Mouse (Mus musculus) adrenal gland, postnatal 4 days (tissue): ENCODE results near the gene Wdr83os. TPM values are rescaled to one million over a fixed set of nuclear protein-coding genes. Genes with fewer than 3 reads are reported as not detected.
A peak's percentile ranks its signal among the peaks of the same experiment; 100 is the strongest.
"Not testable (repeated sequence)": the region's sequence is repeated elsewhere in the genome, so short reads cannot be mapped to it uniquely, and the experiment has no call there.

Experiments
- DNase-seq, 2 experiments: peaks; one replicate each; pipeline ENCODE4 v3.0.0; 2021 to 2022; ENCODE audit warnings: low spot score in 2 of 2, mixed read lengths in 2 of 2
- microRNA-seq: library from miRNA; unstranded; fragments of <30 nt; microRNA quantifications from one replicate; pipeline ENCODE4 v1.2.0, GENCODE M21; 2021
- total RNA-seq, 2 experiments: library from RNA; stranded (reverse); gene quantifications; 2 replicates each; pipeline ENCODE4 v1.2.3; 2021

Gene Wdr83os
- total RNA-seq, 2 experiments from 2014 or later: 77.8 to 80.6 TPM

- DNase-seq: no peak
These were observed 32.7 kb downstream of the Wdr83os start for GRCm38 (mm10) chr8:85113241-85113640.

GRCm38 (mm10) chr8:85115501-85115900 lies 35.0 kb downstream of the Wdr83os start:
- DNase-seq: no peak

- no peak for DNase-seq
These were observed 36.4 kb downstream of the Wdr83os start for GRCm38 (mm10) chr8:85116984-85117383.

GRCm38 (mm10) chr8:85119052-85119981 lies 38.8 kb downstream of the Wdr83os start:
- peak; percentile 31 to 65 for DNase-seq

- not testable (repeated sequence) for DNase-seq
These were observed 39.7 kb downstream of the Wdr83os start for GRCm38 (mm10) chr8:85120251-85120650.

- no peak for DNase-seq
These were observed 42.5 kb downstream of the Wdr83os start, which contains the start of gene Zfp791 for GRCm38 (mm10) chr8:85122995-85123394. Zfp791 (minus strand) TSS chr8:85123095.

GRCm38 (mm10) chr8:85123691-85124090 lies 43.2 kb downstream of the Wdr83os start:
- DNase-seq: no peak

Small RNA genes within 50 kb of the gene (microRNA-seq; reads per million reads assigned to microRNA genes)
- 0.79 reads per million for gene Gm23388
- gene Mir7070: 2.6 reads per million, percentile 2 among the genes with 10 or more reads in this experiment

Other genes starting within 250 kb of the Wdr83os start
- 10 to 100 TPM; 46.9 to 48.0 TPM for gene Gadd45gip1, start 249.2 kb upstream of the Wdr83os start, total RNA-seq
- 10 to 100 TPM; 86.4 to 93.8 TPM for gene Rad23a, start 240.1 kb upstream of the Wdr83os start, total RNA-seq
- gene Calr, start 233.8 kb upstream of the Wdr83os start, total RNA-seq: 100 to 1,000 TPM; 480 to 531 TPM
- 10 to 100 TPM; 61.0 to 63.6 TPM for gene Farsa, start 223.8 kb upstream of the Wdr83os start, total RNA-seq
- 10 to 100 TPM; 20.0 to 22.5 TPM for gene Syce2, start 208.6 kb upstream of the Wdr83os start, total RNA-seq
- gene Gcdh, start 186.8 kb upstream of the Wdr83os start, total RNA-seq: 10 to 100 TPM; 55.0 to 56.0 TPM
- 1 to 10 TPM; 2.7 to 6.8 TPM for gene Klf1, start 178.8 kb upstream of the Wdr83os start, total RNA-seq
- gene Dnase2a, start 172.2 kb upstream of the Wdr83os start, total RNA-seq: 10 to 100 TPM; 10.4 to 11.5 TPM
- gene Mast1, start 143.4 kb upstream of the Wdr83os start, total RNA-seq: 1 to 10 TPM; 8.3 to 8.5 TPM
- gene Rtbdn, start 133.7 kb upstream of the Wdr83os start, total RNA-seq: under 1 TPM; 0.23 to 0.31 TPM
- not detected for gene Gm49661, start 111.3 kb upstream of the Wdr83os start, total RNA-seq
- gene Prdx2, start 111.2 kb upstream of the Wdr83os start, total RNA-seq: 100 to 1,000 TPM; 617 to 655 TPM
- 100 to 1,000 TPM; 122 to 138 TPM for gene Rnaseh2a, start 111.0 kb upstream of the Wdr83os start, total RNA-seq
- 10 to 100 TPM; 26.1 to 28.9 TPM for gene Junb, start 102.0 kb upstream of the Wdr83os start, total RNA-seq
- 10 to 100 TPM; 10.6 to 13.8 TPM for gene Hook2, start 90.1 kb upstream of the Wdr83os start, total RNA-seq
- gene Best2, start 66.2 kb upstream of the Wdr83os start, total RNA-seq: not detected
- gene Asna1, start 55.5 kb upstream of the Wdr83os start, total RNA-seq: 10 to 100 TPM; 77.7 to 83.2 TPM
- 100 to 1,000 TPM; 179 to 188 TPM for gene Trir, start 53.9 kb upstream of the Wdr83os start, total RNA-seq
- gene Tnpo2, start 43.8 kb upstream of the Wdr83os start, total RNA-seq: 10 to 100 TPM; 70.8 to 86.8 TPM
- gene Fbxw9, start 20.7 kb upstream of the Wdr83os start, total RNA-seq: 10 to 100 TPM; 36.5 to 39.8 TPM
- gene Gm5741, start 12.8 kb upstream of the Wdr83os start, total RNA-seq: not detected
- gene Dhps, start 9.0 kb upstream of the Wdr83os start, total RNA-seq: 10 to 100 TPM; 43.0 to 48.2 TPM
- gene Wdr83, start 566 bp downstream of the Wdr83os start, total RNA-seq: 10 to 100 TPM; 31.2 to 33.8 TPM
- 10 to 100 TPM; 69.1 to 69.2 TPM for gene Man2b1, start 2.5 kb downstream of the Wdr83os start, total RNA-seq
- 1 to 10 TPM; 3.7 to 4.3 TPM for gene Zfp791, start 42.4 kb downstream of the Wdr83os start, total RNA-seq
- not detected for gene Cks1brt, start 71.2 kb downstream of the Wdr83os start, total RNA-seq
- gene Olfr371, start 145.2 kb downstream of the Wdr83os start, total RNA-seq: not detected
- gene Orc6, start 218.9 kb downstream of the Wdr83os start, total RNA-seq: 10 to 100 TPM; 46.6 to 48.6 TPM
- gene Vps35, start 219.1 kb downstream of the Wdr83os start, total RNA-seq: 10 to 100 TPM; 86.3 to 94.8 TPM